Mouse (Mus musculus) ZHBTc4 (cell line): ENCODE measurements at regions not wholly inside any gene's neighbourhood (a gene's known extent, or its start where the extent isn't known, plus 50 kb on each side); places are given as distances from the start of the nearest gene placed in this dataset.

ENCODE experiments used
- DNase-seq: peaks from one replicate; pipeline ENCODE4 v3.0.0-alpha.2; 2011; ENCODE audit warnings: low read depth, low spot score

GRCm38 (mm10) chr9:113601451-113601850, 106.6 kb downstream of the Pdcd6ip start:
- DNase-seq = no peak

DNA sequence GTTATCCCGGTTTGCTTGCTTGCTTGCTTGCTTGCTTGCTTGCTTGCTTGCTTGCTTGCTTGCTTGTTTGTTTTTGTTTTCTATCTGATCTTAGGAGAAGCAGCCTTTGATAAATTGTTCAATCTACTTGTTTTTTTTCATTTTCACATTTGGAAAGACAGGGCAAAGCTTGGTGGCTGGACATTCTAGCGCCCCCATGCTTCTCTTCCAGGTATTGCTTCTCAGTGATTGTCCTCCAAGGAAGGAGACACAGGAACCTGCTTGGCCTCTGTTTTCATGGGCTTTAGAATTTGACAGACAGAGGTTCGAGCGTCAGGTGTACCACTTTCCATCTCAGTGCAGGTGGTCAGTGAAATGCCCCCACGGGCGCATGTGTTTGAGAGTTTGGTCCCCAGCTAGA, 120.8 kb downstream of the Pdcd6ip start:
- DNase-seq = peak; percentile 63

DNA sequence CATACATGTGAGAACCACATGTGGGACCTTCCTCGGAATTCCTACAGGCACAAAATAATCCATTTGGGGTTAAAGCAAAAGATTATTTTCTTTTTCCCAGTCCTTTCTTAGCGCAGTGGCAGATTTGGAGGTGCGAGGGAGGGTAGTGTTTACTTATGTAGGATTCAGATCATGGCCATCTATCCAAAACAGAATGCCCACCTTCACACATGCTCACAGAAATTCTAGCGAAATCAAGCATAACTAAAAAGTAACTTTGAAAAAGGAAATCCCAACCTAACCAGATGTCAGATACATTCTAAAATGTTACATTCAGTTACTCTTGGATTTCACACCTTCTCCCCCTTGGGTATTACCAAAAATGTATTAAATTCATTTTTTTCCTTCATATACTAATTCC, 121.6 kb downstream of the Pdcd6ip start:
- no peak for DNase-seq

DNA sequence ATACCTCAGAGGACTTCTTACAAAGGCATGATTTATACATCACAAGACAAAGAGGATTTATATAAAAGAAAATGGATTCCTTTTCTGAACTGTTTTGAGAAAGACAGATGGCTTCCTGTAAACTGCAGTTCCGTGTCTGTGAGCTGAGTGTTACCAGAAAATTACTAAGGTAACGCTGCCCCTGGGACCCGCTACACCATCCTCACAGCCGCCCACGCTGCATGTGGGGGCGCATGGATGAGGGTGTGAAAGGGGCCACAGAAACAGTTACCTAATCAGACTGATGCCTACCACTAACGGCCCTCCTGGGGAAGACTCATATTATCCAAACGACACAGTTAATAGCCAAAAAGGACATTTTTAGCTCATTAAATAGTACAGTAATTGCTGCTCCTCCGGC, 129.8 kb downstream of the Pdcd6ip start:
- no peak for DNase-seq

GRCm38 (mm10) chr9:113568849-113569248, 139.2 kb downstream of the Pdcd6ip start:
- no peak for DNase-seq

- peak; percentile 20 for DNase-seq
Observed at GRCm38 (mm10) chr9:113567705-113568104, 140.4 kb downstream of the Pdcd6ip start.

- no peak for DNase-seq
Observed at GRCm38 (mm10) chr9:113566620-113567019, 141.4 kb downstream of the Pdcd6ip start.

DNA sequence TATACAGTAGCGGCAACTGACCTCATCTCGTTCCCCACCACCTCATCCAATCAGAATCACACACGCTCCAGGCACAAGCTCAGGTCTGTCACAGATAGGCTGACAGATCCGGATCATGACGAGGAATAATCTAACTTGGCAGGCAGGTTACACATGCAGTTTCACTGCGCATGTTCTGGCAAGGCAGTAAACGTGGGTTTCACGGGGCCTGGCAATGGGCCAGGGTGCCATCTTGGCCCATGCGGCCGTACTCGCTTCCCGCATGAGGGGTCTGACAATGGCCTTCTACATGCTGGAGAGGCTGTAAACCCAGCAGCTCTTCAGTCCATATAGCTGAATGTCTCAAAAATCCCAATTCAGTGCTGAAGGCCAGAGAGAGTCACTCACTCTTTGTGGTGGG, 154.1 kb downstream of the Pdcd6ip start:
- no peak for DNase-seq

DNA sequence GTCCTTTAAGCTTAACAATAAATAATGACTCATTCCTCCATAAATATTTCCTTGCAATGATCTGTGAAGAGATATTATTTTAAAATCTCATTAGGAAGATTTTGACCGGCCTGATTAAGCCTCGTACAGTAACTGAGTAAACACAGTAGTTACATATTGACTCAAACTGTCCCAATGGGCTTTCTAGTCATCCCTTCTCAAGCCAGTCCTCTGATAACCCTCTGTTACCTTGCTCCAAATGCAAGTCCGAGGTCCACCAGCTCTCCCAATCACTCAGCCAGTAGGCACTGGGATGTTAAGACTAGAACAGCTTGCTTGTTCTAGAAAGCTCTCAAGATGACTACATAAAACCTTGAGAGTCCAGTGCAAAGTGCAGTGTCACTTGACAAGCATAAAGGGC, 160.6 kb downstream of the Pdcd6ip start:
- DNase-seq = no peak

DNA sequence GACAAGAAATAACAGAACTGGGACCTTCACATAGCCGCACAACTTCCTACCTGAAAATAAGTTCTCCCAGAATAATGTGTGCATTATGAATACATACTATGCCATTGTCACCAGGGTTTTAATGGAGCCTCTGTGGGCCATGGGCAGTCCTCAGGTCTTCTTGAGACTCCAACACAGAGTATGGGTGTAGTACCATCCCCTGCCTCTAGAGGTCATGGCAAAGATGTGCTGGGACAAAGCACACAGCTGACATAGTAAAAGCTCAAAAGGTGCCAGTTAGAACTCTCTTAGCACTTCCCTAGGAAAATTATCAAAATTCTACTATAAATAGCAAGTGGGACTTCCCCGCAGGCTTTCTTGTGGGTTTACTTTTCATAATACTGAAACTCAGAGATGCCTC, 179.5 kb downstream of the Pdcd6ip start:
- peak; percentile 78 for DNase-seq

- no peak for DNase-seq
Observed at GRCm38 (mm10) chr9:113524307-113524706, 183.8 kb downstream of the Pdcd6ip start.

- DNase-seq = no peak
Observed at GRCm38 (mm10) chr9:113523173-113523572, 184.9 kb downstream of the Pdcd6ip start.

GRCm38 (mm10) chr9:113519727-113520126, 188.3 kb downstream of the Pdcd6ip start:
- DNase-seq = no peak

GRCm38 (mm10) chr9:113518482-113518881, 189.6 kb downstream of the Pdcd6ip start:
- DNase-seq = no peak

GRCm38 (mm10) chr9:113517756-113518155, 190.3 kb downstream of the Pdcd6ip start:
- DNase-seq = no peak

GRCm38 (mm10) chr9:113515703-113516020, 192.4 kb downstream of the Pdcd6ip start:
- DNase-seq = no peak

DNA sequence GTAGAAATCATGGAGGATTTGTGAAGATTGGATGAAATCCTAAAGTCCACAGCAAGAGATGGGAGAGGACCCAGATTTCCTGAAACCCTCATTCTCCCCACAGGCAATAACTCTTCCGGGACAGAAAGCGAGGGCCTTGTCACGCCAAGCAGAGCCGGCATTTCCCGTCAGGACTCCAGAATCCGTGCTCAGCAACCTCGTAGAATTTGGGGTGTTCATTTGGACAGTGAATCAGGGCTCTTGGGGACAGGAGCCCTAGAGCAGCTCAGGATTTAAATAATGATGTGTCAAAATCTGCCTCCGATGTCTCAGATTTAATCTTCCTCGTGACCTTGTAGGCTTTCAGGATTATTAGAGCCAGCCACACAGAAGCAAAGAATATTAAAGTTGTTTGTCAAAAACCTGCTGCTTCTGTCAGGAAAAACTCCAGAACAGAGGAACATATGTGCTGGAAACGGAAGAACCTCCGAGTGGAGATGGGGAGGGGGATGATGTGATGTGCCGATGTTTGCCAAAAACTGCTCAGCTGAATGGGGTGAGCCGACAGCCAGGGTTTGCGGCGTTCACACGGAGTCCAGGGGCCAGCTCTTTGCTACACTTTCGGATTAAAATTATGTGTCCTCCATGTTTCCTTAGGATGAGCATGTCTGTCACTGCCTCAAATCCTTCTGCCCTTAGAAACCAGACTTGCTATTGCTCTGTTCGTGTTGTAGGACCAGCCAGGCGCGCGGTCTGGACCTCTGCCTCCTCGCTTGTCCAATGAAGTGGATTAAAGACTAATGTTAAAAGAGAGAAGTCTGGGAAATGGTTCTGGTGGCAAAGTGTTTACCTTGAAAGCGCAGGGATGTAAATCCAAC, 193.0 kb downstream of the Pdcd6ip start:
- DNase-seq = no peak

GRCm38 (mm10) chr9:113511302-113511701, 196.8 kb downstream of the Pdcd6ip start:
- DNase-seq = no peak

GRCm38 (mm10) chr9:113509368-113509767, 198.7 kb downstream of the Pdcd6ip start:
- no peak for DNase-seq

DNA sequence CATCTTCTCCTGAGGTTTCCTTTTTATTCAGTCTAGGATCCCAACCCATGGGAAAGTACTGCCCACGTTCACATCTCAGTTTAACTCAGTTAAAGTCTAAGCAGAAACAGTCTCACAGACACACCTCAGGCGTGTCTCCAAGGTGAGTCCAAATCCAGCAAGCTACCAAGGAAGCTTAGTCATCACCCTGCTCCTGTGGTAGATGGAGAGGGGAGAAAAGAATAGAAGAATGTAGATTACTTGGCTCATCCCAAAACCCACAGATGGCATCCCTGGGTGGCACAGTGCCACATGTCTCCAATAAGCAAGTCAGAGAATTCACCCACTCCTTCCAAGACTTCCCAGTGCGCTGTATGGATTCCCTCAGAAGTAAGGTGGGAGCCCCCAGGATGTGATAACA, 199.2 kb downstream of the Pdcd6ip start:
- DNase-seq = no peak

GRCm38 (mm10) chr9:113507561-113508460, 200.2 kb downstream of the Pdcd6ip start:
- no peak for DNase-seq

- no peak for DNase-seq
Observed at GRCm38 (mm10) chr9:113499246-113499645, 208.8 kb downstream of the Pdcd6ip start.
